ENCODE assay signal across 16 mouse cellular contexts in genomic region chr3:76428775-76429372, GRCm38 (mm10).
DNase-seq lines count a peak whose midpoint lies in the region; ATAC-seq and TF ChIP-seq lines count a peak whose summit lies in the region.
"Had no signal": no experiment of that assay in that cellular context is flagged by ENCODE, and none has a peak within 500 bp of the region (broad histone marks: within the 10 kb centered on the region; RNA-seq: fewer than 3 reads in every experiment).

No protein-coding gene starts in this region.

- H3K36me3 ChIP-seq in hindbrain, embryonic 15.5 days = no peaks in the 10 kb centered on the region
- no peaks in the 10 kb centered on the region for H3K36me3 ChIP-seq in thymus, adult 2 months (ENCODE audit: control insufficient read depth, insufficient read depth, low read length)
- H3K36me3 ChIP-seq: kidney, embryonic 15.5 days; limb, embryonic 10.5 days; liver, embryonic 13.5 days had no signal

- TF ChIP-seq POLR2A in thymus, adult 2 months (IDR thresholded peaks at IDR 0.05; ENCODE audit: control insufficient read depth, extremely low read depth, insufficient read depth, low read length, poor library complexity) = no peak

- H3K9me3 ChIP-seq in hindbrain, embryonic 15.5 days = no peaks in the 10 kb centered on the region
- H3K9me3 ChIP-seq: kidney, embryonic 15.5 days; limb, embryonic 10.5 days; liver, embryonic 13.5 days had no signal

- H3K9ac ChIP-seq in hindbrain, embryonic 15.5 days = no peak overlapping the region
- H3K9ac ChIP-seq: kidney, embryonic 15.5 days; liver, embryonic 13.5 days had no signal

- H3K27ac ChIP-seq in hindbrain, embryonic 15.5 days (replicated peaks) = no peak overlapping the region
- H3K27ac ChIP-seq in thymus, adult 2 months (ENCODE audit: control insufficient read depth, insufficient read depth, low read length) = no peak overlapping the region
- H3K27ac ChIP-seq: kidney, embryonic 15.5 days; limb, embryonic 10.5 days; liver, embryonic 13.5 days had no signal

- H3K27me3 ChIP-seq in hindbrain, embryonic 15.5 days = no peaks in the 10 kb centered on the region
- no peaks in the 10 kb centered on the region for H3K27me3 ChIP-seq in thymus, adult 2 months (ENCODE audit: control insufficient read depth, insufficient read depth, low read length)
- H3K27me3 ChIP-seq: kidney, embryonic 15.5 days; liver, embryonic 13.5 days had no signal

- ATAC-seq in hindbrain, embryonic 15.5 days (ENCODE audit: low FRiP score, low read depth) = peak; percentile 51; the same call in 1 of the 2 replicates
- ATAC-seq in megakaryocyte, adult 5-6 weeks (ENCODE audit: poor library complexity, severe bottlenecking) = no peak
- ATAC-seq: lung, postnatal 0 days had no signal

- H3K4me3 ChIP-seq in hindbrain, embryonic 15.5 days = no peak overlapping the region
- H3K4me3 ChIP-seq in thymus, adult 2 months (ENCODE audit: control insufficient read depth, insufficient read depth, low read length) = no peak overlapping the region
- H3K4me3 ChIP-seq: kidney, embryonic 15.5 days; limb, embryonic 10.5 days; liver, embryonic 13.5 days; myocyte had no signal

- 59% methylated on average over 6 of the region's 6 CpGs for WGBS in hindbrain, embryonic 15.5 days
- WGBS in thymus, adult 2 months = 88% methylated on average over 6 of the region's 6 CpGs

- H3K4me2 ChIP-seq in hindbrain, embryonic 15.5 days = no peak overlapping the region
- H3K4me2 ChIP-seq: kidney, embryonic 15.5 days; liver, embryonic 13.5 days had no signal

- no peaks in the 10 kb centered on the region for H3K4me1 ChIP-seq in hindbrain, embryonic 15.5 days (replicated peaks)
- H3K4me1 ChIP-seq in thymus, adult 2 months (replicated peaks; ENCODE audit: control insufficient read depth, insufficient read depth, low read length) = no peaks in the 10 kb centered on the region
- H3K4me1 ChIP-seq: kidney, embryonic 15.5 days; limb, embryonic 10.5 days; liver, embryonic 13.5 days had no signal

- DNase-seq in cerebellum, adult 18-20 months = peak; percentile 13 to 30
- no peak for DNase-seq in cerebellum, adult 11 months
- peak; percentile 4 for DNase-seq in layer of hippocampus, adult 11-12 months (ENCODE audit: low spot score)
- no peak for DNase-seq in layer of hippocampus, postnatal 10 days (ENCODE audit: low spot score in 2 of 2)
- peak; percentile 36 for DNase-seq in A20 (ENCODE audit: low read depth, low spot score)
- no peak for DNase-seq in thymus, adult 2 months
- DNase-seq: cerebellum, postnatal 14 days; gastrocnemius, postnatal 36 days; liver, embryonic 13.5 days; thymus, adult 18-20 months had no signal

- TF ChIP-seq CTCF in thymus, adult 2 months (IDR thresholded peaks at IDR 0.05; ENCODE audit: borderline replicate concordance, control insufficient read depth, extremely low read depth, insufficient read depth, low read length, poor library complexity) = no peak

Comparison
In these comparisons a context has a peak if more than half of its experiments do, and no peak if none do; other contexts are left out.
1. DNase-seq: peak in cerebellum, adult 18-20 months (2 of 2), layer of hippocampus, adult 11-12 months (single experiment) and A20 (single experiment); none in cerebellum, adult 11 months (single experiment), layer of hippocampus, postnatal 10 days (0 of 2) and thymus, adult 2 months (single experiment).